Comparison of ENCODE assay signal across 18 mouse cellular contexts in genomic region chr5:4474255-4474654, GRCm38 (mm10).
"Had no signal": no experiment of that assay in that cellular context is flagged by ENCODE, and none has a peak within 500 bp of the region (broad histone marks: within the 10 kb centered on the region; RNA-seq: fewer than 3 reads in every experiment).

No protein-coding gene starts in this region.

- H3K4me3 ChIP-seq: liver, embryonic 15.5 days; lung, embryonic 15.5 days; megakaryocyte, embryonic 14.5 days; midbrain, embryonic 12.5 days; neural tube, embryonic 12.5 days; stomach, embryonic 15.5 days had no signal

- H3K4me1 ChIP-seq: liver, embryonic 15.5 days; lung, embryonic 15.5 days; megakaryocyte, embryonic 14.5 days; neural tube, embryonic 12.5 days; stomach, embryonic 15.5 days had no signal

- DNase-seq: liver, postnatal 0 days; lung, adult 2 months; lung, postnatal 14 days; lung, postnatal 36 days; midbrain, embryonic 14.5 days; right cerebral cortex, postnatal 14 days; thymus, adult 2 months; thymus, postnatal 25 days; thymus, postnatal 4 days had no signal

- H3K27me3 ChIP-seq: liver, embryonic 15.5 days; lung, embryonic 15.5 days; megakaryocyte, embryonic 14.5 days; midbrain, embryonic 12.5 days; neural tube, embryonic 12.5 days; stomach, embryonic 15.5 days had no signal

- ATAC-seq: liver, postnatal 0 days; lung, postnatal 0 days had no signal

- H3K36me3 ChIP-seq: liver, embryonic 15.5 days; lung, embryonic 15.5 days; midbrain, embryonic 12.5 days; neural tube, embryonic 12.5 days; stomach, embryonic 15.5 days had no signal

- H3K9ac ChIP-seq: liver, embryonic 15.5 days; liver, postnatal 0 days; lung, embryonic 15.5 days; midbrain, embryonic 12.5 days; neural tube, embryonic 12.5 days; stomach, embryonic 15.5 days had no signal

- H3K4me2 ChIP-seq: liver, embryonic 15.5 days; lung, embryonic 15.5 days; midbrain, embryonic 12.5 days; neural tube, embryonic 12.5 days; stomach, embryonic 15.5 days had no signal

- H3K9me3 ChIP-seq: liver, embryonic 15.5 days; lung, embryonic 15.5 days; megakaryocyte, embryonic 14.5 days; midbrain, embryonic 12.5 days; neural tube, embryonic 12.5 days; stomach, embryonic 15.5 days had no signal

- H3K27ac ChIP-seq: liver, embryonic 15.5 days; lung, embryonic 15.5 days; macrophage; midbrain, embryonic 12.5 days; neural tube, embryonic 12.5 days; stomach, embryonic 15.5 days; stomach, postnatal 0 days had no signal
